Mouse (Mus musculus) spleen, adult 2 months (tissue): ENCODE results near the gene Mmgt1. TPM values are rescaled to one million over a fixed set of nuclear protein-coding genes. Genes with fewer than 3 reads are reported as not detected.

Experiments
- DNase-seq, 2 experiments: peaks; one replicate each; pipeline versions ENCODE4 v3.0.0 to v3.0.0-alpha.2; 2012 to 2021; ENCODE audit warnings: low spot score in 2 of 2, low read depth in 1 of 2
- H3K27ac ChIP-seq: fragments of 200-500 bp; 2 replicates; pipeline ENCODE4 v1.5.1; 2012; ENCODE audit warnings: low read length, inconsistent platforms; ENCODE audit not compliant: insufficient read depth
- H3K27me3 ChIP-seq: fragments of 200-500 bp; 2 replicates; pipeline ENCODE4 v1.6.1; 2012; ENCODE audit warnings: mild to moderate bottlenecking, moderate library complexity, low read length, inconsistent platforms; ENCODE audit not compliant: control insufficient read depth, insufficient read depth
- H3K36me3 ChIP-seq: fragments of 200-500 bp; 2 replicates; pipeline ENCODE4 v1.6.1; 2012; ENCODE audit warnings: mild to moderate bottlenecking, low read length, inconsistent platforms; ENCODE audit not compliant: control insufficient read depth, insufficient read depth
- H3K4me1 ChIP-seq: fragments of 200-500 bp; 2 replicates; pipeline ENCODE4 v1.6.1; 2011; ENCODE audit warnings: inconsistent platforms; ENCODE audit not compliant: control insufficient read depth, insufficient read depth, insufficient read length
- H3K4me3 ChIP-seq: fragments of 200-500 bp; 2 replicates; pipeline ENCODE4 v1.5.1; 2011; ENCODE audit warnings: mild to moderate bottlenecking, inconsistent platforms; ENCODE audit not compliant: insufficient read depth, insufficient read length; ENCODE audit errors: extremely low read depth
- CTCF ChIP-seq: fragments of 200-500 bp; IDR thresholded peaks from 2 replicates; pipeline ENCODE4 v1.5.1; 2011; ENCODE audit warnings: mild to moderate bottlenecking, inconsistent platforms; ENCODE audit not compliant: insufficient read depth, insufficient read length, insufficient replicate concordance; ENCODE audit errors: extremely low read depth
- POLR2A ChIP-seq: fragments of 200-500 bp; IDR thresholded peaks from 2 replicates; pipeline ENCODE4 v1.6.1; 2011; ENCODE audit warnings: low read depth, low read length, inconsistent platforms
- WGBS: fragments of 180-500 bp; shearing (Covaris S2); methylation state at CpG from one replicate; pipeline ENCODE4 v1.1.7; 2018; 5-methylcytosine and 5-hydroxymethylcytosine counted together
- polyA plus RNA-seq: library from polyadenylated mRNA; depleted of rRNA; stranded (reverse); fragments of >200 nt; gene quantifications from 2 replicates; pipeline ENCODE4 v1.2.3, GENCODE M21; 2012; rRNA removed

Mmgt1 gene
- 1.9 and 2.0 TPM in 2 replicates for polyA plus RNA-seq

DNA sequence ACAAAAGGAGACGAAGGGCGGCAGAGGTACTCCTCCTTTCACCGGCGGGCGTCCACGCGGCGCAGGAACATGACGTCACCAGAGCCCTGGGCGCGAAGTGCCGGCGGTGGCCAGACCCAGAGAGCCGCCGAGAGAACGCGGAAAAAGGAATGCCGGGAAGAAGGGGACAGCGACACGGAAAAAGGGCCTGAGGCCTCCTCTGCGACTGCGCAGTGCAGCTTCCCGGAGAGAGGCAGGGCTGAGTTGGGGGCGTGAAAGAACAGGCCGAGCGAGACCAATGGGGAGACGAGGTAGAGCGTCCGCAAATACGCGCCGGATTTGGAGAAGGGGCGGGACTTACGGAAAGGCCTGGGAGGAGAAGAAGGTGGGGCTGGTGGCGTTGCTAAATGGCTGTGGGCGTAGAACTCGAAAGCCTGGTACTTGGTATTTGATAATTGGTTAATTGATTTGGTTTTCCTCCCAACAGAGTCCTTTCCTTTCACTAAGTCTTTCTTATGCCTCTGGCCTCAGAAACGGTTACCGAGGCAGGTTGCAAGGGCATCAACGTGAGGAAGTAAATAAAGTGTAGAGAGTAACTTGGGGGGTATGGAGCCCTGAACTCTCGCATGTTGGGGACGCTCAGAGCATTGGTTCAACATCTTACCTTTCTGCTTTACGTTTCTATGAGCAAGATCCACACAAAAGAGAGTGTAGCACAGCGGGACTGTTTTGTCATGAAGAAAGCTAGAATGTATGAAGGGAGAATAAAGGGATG lies at the start of gene Mmgt1:
TSS of gene Mmgt1 (minus strand) at position 183 of the 754 bp plus-strand sequence.
- Histone ChIP-seq H3K4me3 (peak within 1 kb of the TSS; percentile 72), H3K4me1 (no peaks in the 10 kb centered on the region), H3K27me3 (no peaks in the 10 kb centered on the region), H3K27ac (peak within 1 kb of the TSS; percentile 55; the same call in 1 of the 2 replicates), H3K36me3 (peaks cover 1% of the 10 kb centered on the region; the same call in 1 of the 2 replicates)
- WGBS, result 18% methylated on average over 43 of the region's 44 CpGs
- peak; percentile 82 to 85 for DNase-seq
- TF ChIP-seq POLR2A, result no peak; the same call in 1 of the 2 replicates

DNA sequence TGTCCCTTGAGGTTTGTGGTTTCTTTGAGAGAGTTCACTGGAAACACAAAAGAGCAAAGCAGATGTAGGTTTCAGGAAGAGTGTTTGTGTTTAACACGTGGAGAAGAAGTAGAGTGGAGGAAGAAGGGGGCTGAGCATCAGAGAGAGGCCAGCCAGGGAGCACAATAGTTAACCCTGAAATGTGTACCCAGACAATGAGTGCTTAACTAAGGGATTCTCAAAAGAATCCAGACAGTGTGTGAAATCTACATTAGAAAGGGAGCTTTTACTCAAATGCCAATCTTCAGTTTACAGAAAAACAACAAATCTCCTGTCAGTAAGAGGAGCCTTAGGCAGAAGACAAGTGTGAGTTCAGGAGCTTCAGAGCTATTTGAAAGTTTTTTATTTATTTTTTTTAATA lies 42.2 kb upstream of the Mmgt1 start:
- DNase-seq, result no peak

GRCm38 (mm10) chrX:56636185-56636584 lies 38.3 kb upstream of the Mmgt1 start:
- DNase-seq, result no peak
- Histone ChIP-seq H3K4me1 (no peaks in the 10 kb centered on the region), H3K4me3 (no peak overlapping the region), H3K27ac (no peak overlapping the region), H3K27me3 (no peaks in the 10 kb centered on the region), H3K36me3 (no peaks in the 10 kb centered on the region)
- TF ChIP-seq POLR2A (no peak), CTCF (no peak)
- 86% methylated on average over 5 of the region's 5 CpGs for WGBS

More for the DNA sequence above, 42.2 kb upstream of the Mmgt1 start:
- TF ChIP-seq CTCF, result no peak
- TF ChIP-seq POLR2A, result no peak
- no peaks in the 10 kb centered on the region for H3K4me1 ChIP-seq
- no peaks in the 10 kb centered on the region for H3K36me3 ChIP-seq
- H3K27me3 ChIP-seq, result no peaks in the 10 kb centered on the region
- 3% methylated on average over 1 of the region's 1 CpGs for WGBS
- no peak overlapping the region for H3K4me3 ChIP-seq
- no peak overlapping the region for H3K27ac ChIP-seq

DNA sequence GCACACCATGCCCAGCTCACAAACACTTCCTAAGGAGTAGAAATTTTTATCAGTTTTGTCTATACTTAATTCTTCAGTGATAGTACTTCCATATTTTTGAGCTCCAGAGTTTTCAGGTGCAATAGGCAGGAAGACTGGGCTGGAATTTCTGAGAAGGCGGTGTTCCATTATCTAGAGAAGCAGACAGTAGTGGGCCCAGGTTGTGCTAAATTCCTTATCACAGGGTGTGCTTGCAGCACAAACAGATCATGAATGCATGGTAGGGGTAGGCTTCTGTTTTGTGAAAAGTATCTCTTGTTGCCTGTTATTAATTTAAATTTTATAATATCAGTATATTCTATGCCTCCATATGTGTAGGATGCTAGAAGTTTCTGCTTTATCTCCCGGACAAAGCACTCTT lies 17.4 kb upstream of the Mmgt1 start:
- 78% methylated on average over 2 of the region's 2 CpGs for WGBS
- H3K4me3 ChIP-seq, result no peak overlapping the region
- H3K27ac ChIP-seq, result no peak overlapping the region
- no peak for DNase-seq
- no peaks in the 10 kb centered on the region for H3K27me3 ChIP-seq
- TF ChIP-seq POLR2A, result no peak
- no peak for TF ChIP-seq CTCF
- no peaks in the 10 kb centered on the region for H3K4me1 ChIP-seq
- no peaks in the 10 kb centered on the region for H3K36me3 ChIP-seq

DNA sequence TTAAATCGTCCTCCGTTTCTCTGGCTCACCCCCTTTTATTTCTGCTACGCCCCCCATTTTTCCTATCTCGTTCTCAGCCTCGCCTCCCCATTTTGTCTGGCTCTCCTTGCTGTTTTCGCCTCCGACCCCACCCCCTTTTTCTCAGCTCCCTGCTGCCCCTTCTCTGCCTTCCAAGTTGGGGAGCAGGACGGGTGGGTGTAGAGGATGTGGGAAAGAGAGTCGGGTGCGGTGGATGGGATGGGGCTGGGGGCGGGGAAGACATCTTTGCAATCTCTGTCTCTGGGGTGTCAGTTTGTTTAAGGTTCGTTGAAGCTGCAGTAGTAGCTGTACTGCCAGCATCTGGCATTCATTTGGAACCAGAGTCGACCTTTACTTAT lies 12.4 kb upstream of the Mmgt1 start:
- Histone ChIP-seq H3K4me3 (peak overlapping the region; percentile 93), H3K27ac (peak overlapping the region; percentile 62; the same call in 1 of the 2 replicates), H3K36me3 (no peaks in the 10 kb centered on the region), H3K4me1 (peaks cover 3% of the 10 kb centered on the region; the same call in 1 of the 2 replicates), H3K27me3 (no peaks in the 10 kb centered on the region)
- no peak for DNase-seq
- 26% methylated on average over 13 of the region's 13 CpGs for WGBS
- TF ChIP-seq CTCF, result no peak
- no peak for TF ChIP-seq POLR2A

- WGBS, result 25% methylated on average over 47 of the region's 50 CpGs
- Histone ChIP-seq H3K27me3 (no peaks in the 10 kb centered on the region), H3K27ac (peak within 1 kb of the TSS; percentile 62), H3K36me3 (no peaks in the 10 kb centered on the region), H3K4me1 (peaks cover 3% of the 10 kb centered on the region; the same call in 1 of the 2 replicates), H3K4me3 (peak within 1 kb of the TSS; percentile 93)
- peak; percentile 35 to 67 for DNase-seq
- no peak for TF ChIP-seq CTCF
- TF ChIP-seq POLR2A, result no peak
Observed at GRCm38 (mm10) chrX:56609623-56610317, 11.9 kb upstream of the Mmgt1 start, which contains the start of gene Slc9a6. TSS of gene Slc9a6 (plus strand) at chrX:56609757.
